Mouse (Mus musculus): ENCODE measurements at regions not wholly inside any gene's neighbourhood (a gene's known extent, or its start where the extent isn't known, plus 50 kb on each side); places are given as distances from the start of the nearest gene placed in this dataset.
"Not testable (repeated sequence)": the region's sequence is repeated elsewhere in the genome, so short reads cannot be mapped to it uniquely, and the experiment has no call there.

- 87% methylated on average over 3 of the region's 3 CpGs for WGBS
- Histone ChIP-seq H3K4me1 (ENCODE audit: insufficient read depth, low read length) (no peaks in the 10 kb centered on the region), H3K4me2 (replicated peaks; ENCODE audit: low read depth, low read length) (no peak overlapping the region), H3K36me3 (ENCODE audit: insufficient read depth, low read length) (no peaks in the 10 kb centered on the region), H3K9me3 (ENCODE audit: low read length) (no peaks in the 10 kb centered on the region), H3K9ac (replicated peaks; ENCODE audit: low read length) (no peak overlapping the region), H3K4me3 (ENCODE audit: low read length) (no peak overlapping the region), H3K27me3 (ENCODE audit: insufficient read depth, low read length) (no peaks in the 10 kb centered on the region), H3K27ac (ENCODE audit: low read length) (no peak overlapping the region)
- ATAC-seq (ENCODE audit: low FRiP score, low TSS enrichment), result no peak
Measured at GRCm38 (mm10) chr10:11799510-11799909, 456.3 kb downstream of the Epm2a start.

- H3K4me2 ChIP-seq (replicated peaks; ENCODE audit: low read depth, low read length); H3K27ac ChIP-seq (ENCODE audit: low read length); ATAC-seq (ENCODE audit: low FRiP score, low TSS enrichment); H3K36me3 ChIP-seq (ENCODE audit: insufficient read depth, low read length); H3K9ac ChIP-seq (replicated peaks; ENCODE audit: low read length); H3K4me3 ChIP-seq (ENCODE audit: low read length); H3K9me3 ChIP-seq (ENCODE audit: low read length); H3K27me3 ChIP-seq (ENCODE audit: insufficient read depth, low read length); H3K4me1 ChIP-seq (ENCODE audit: insufficient read depth, low read length): not testable (repeated sequence)
- 87% methylated on average over 13 of the region's 13 CpGs for WGBS
Measured at GRCm38 (mm10) chr10:11801372-11802230, 458.4 kb downstream of the Epm2a start.

GRCm38 (mm10) chr10:11809255-11809654 lies 466.1 kb downstream of the Epm2a start:
- 80% methylated on average over 3 of the region's 3 CpGs for WGBS
- Histone ChIP-seq H3K9me3 (ENCODE audit: low read length) (no peaks in the 10 kb centered on the region), H3K27ac (ENCODE audit: low read length) (no peak overlapping the region), H3K4me3 (ENCODE audit: low read length) (no peak overlapping the region), H3K9ac (replicated peaks; ENCODE audit: low read length) (no peak overlapping the region), H3K4me1 (ENCODE audit: insufficient read depth, low read length) (no peaks in the 10 kb centered on the region), H3K36me3 (ENCODE audit: insufficient read depth, low read length) (no peaks in the 10 kb centered on the region), H3K4me2 (replicated peaks; ENCODE audit: low read depth, low read length) (no peak overlapping the region), H3K27me3 (ENCODE audit: insufficient read depth, low read length) (no peaks in the 10 kb centered on the region)
- ATAC-seq (ENCODE audit: low FRiP score, low TSS enrichment), result no peak

- Histone ChIP-seq H3K4me2 (replicated peaks; ENCODE audit: low read depth, low read length) (no peak overlapping the region), H3K9me3 (ENCODE audit: low read length) (no peaks in the 10 kb centered on the region), H3K27me3 (ENCODE audit: insufficient read depth, low read length) (no peaks in the 10 kb centered on the region), H3K9ac (replicated peaks; ENCODE audit: low read length) (no peak overlapping the region), H3K36me3 (ENCODE audit: insufficient read depth, low read length) (no peaks in the 10 kb centered on the region), H3K4me1 (ENCODE audit: insufficient read depth, low read length) (no peaks in the 10 kb centered on the region), H3K27ac (ENCODE audit: low read length) (no peak overlapping the region), H3K4me3 (ENCODE audit: low read length) (no peak overlapping the region)
- no peak for ATAC-seq (ENCODE audit: low FRiP score, low TSS enrichment)
- WGBS, result 86% methylated on average over 3 of the region's 3 CpGs
Measured at GRCm38 (mm10) chr10:11822418-11822959, 479.3 kb downstream of the Epm2a start.

GRCm38 (mm10) chr10:11841094-11841493 lies 497.9 kb downstream of the Epm2a start:
- H3K27ac ChIP-seq (ENCODE audit: low read length), result no peak overlapping the region
- H3K4me1 ChIP-seq (ENCODE audit: insufficient read depth, low read length), result no peaks in the 10 kb centered on the region
- no peak overlapping the region for H3K4me3 ChIP-seq (ENCODE audit: low read length)
- no peaks in the 10 kb centered on the region for H3K9me3 ChIP-seq (ENCODE audit: low read length)
- H3K36me3 ChIP-seq (ENCODE audit: insufficient read depth, low read length), result no peaks in the 10 kb centered on the region
- no peak overlapping the region for H3K4me2 ChIP-seq (replicated peaks; ENCODE audit: low read depth, low read length)
- H3K9ac ChIP-seq (replicated peaks; ENCODE audit: low read length), result no peak overlapping the region
- 70% methylated on average over 5 of the region's 5 CpGs for WGBS
- H3K27me3 ChIP-seq (ENCODE audit: insufficient read depth, low read length), result no peaks in the 10 kb centered on the region
- ATAC-seq (ENCODE audit: low FRiP score, low TSS enrichment), result no peak

- Histone ChIP-seq H3K4me2 (replicated peaks; ENCODE audit: low read depth, low read length) (no peak overlapping the region), H3K27me3 (ENCODE audit: insufficient read depth, low read length) (no peaks in the 10 kb centered on the region), H3K4me3 (ENCODE audit: low read length) (no peak overlapping the region), H3K4me1 (ENCODE audit: insufficient read depth, low read length) (no peaks in the 10 kb centered on the region), H3K27ac (ENCODE audit: low read length) (no peak overlapping the region), H3K9ac (replicated peaks; ENCODE audit: low read length) (no peak overlapping the region), H3K9me3 (ENCODE audit: low read length) (no peaks in the 10 kb centered on the region), H3K36me3 (ENCODE audit: insufficient read depth, low read length) (no peaks in the 10 kb centered on the region)
- no peak for ATAC-seq (ENCODE audit: low FRiP score, low TSS enrichment)
- WGBS, result 78% methylated on average over 7 of the region's 7 CpGs
Measured at GRCm38 (mm10) chr10:11841494-11841893, 498.3 kb downstream of the Epm2a start.

- Histone ChIP-seq H3K4me2 (replicated peaks; ENCODE audit: low read depth, low read length) (no peak overlapping the region), H3K4me3 (ENCODE audit: low read length) (no peak overlapping the region), H3K4me1 (ENCODE audit: insufficient read depth, low read length) (no peaks in the 10 kb centered on the region), H3K36me3 (ENCODE audit: insufficient read depth, low read length) (no peaks in the 10 kb centered on the region), H3K9ac (replicated peaks; ENCODE audit: low read length) (no peak overlapping the region), H3K9me3 (ENCODE audit: low read length) (no peaks in the 10 kb centered on the region), H3K27me3 (ENCODE audit: insufficient read depth, low read length) (no peaks in the 10 kb centered on the region), H3K27ac (ENCODE audit: low read length) (no peak overlapping the region)
- no peak for ATAC-seq (ENCODE audit: low FRiP score, low TSS enrichment)
- 74% methylated on average over 1 of the region's 1 CpGs for WGBS
Measured at GRCm38 (mm10) chr10:11846141-11846540, 502.9 kb downstream of the Epm2a start.

GRCm38 (mm10) chr10:11875145-11876131 lies 532.2 kb downstream of the Epm2a start:
- Histone ChIP-seq H3K27me3 (ENCODE audit: insufficient read depth, low read length) (no peaks in the 10 kb centered on the region), H3K9me3 (ENCODE audit: low read length) (no peaks in the 10 kb centered on the region), H3K9ac (replicated peaks; ENCODE audit: low read length) (no peak overlapping the region), H3K4me1 (ENCODE audit: insufficient read depth, low read length) (peaks cover 20% of the 10 kb centered on the region), H3K4me3 (ENCODE audit: low read length) (no peak overlapping the region), H3K27ac (ENCODE audit: low read length) (peak overlapping the region; percentile 73), H3K4me2 (replicated peaks; ENCODE audit: low read depth, low read length) (0 out of 2 replicates have a peak overlapping the region, but pooled peaks have one; percentile 24), H3K36me3 (ENCODE audit: insufficient read depth, low read length) (no peaks in the 10 kb centered on the region)
- 42% methylated on average over 5 of the region's 5 CpGs for WGBS
- peak; percentile 76 for ATAC-seq (ENCODE audit: low FRiP score, low TSS enrichment)

- ATAC-seq (ENCODE audit: low FRiP score, low TSS enrichment), result no peak
- Histone ChIP-seq H3K36me3 (ENCODE audit: insufficient read depth, low read length) (no peaks in the 10 kb centered on the region), H3K9me3 (ENCODE audit: low read length) (no peaks in the 10 kb centered on the region), H3K27me3 (ENCODE audit: insufficient read depth, low read length) (no peaks in the 10 kb centered on the region), H3K9ac (replicated peaks; ENCODE audit: low read length) (no peak overlapping the region), H3K4me1 (ENCODE audit: insufficient read depth, low read length) (no peaks in the 10 kb centered on the region), H3K27ac (ENCODE audit: low read length) (no peak overlapping the region), H3K4me3 (ENCODE audit: low read length) (no peak overlapping the region), H3K4me2 (replicated peaks; ENCODE audit: low read depth, low read length) (no peak overlapping the region)
- 94% methylated on average over 4 of the region's 4 CpGs for WGBS
Measured at GRCm38 (mm10) chr10:11886237-11886636, 543.0 kb downstream of the Epm2a start.

All from kidney, embryonic 16.5 days (tissue).